Comparison of ENCODE assay signal across 7 mouse cellular contexts in the genomic region with DNA sequence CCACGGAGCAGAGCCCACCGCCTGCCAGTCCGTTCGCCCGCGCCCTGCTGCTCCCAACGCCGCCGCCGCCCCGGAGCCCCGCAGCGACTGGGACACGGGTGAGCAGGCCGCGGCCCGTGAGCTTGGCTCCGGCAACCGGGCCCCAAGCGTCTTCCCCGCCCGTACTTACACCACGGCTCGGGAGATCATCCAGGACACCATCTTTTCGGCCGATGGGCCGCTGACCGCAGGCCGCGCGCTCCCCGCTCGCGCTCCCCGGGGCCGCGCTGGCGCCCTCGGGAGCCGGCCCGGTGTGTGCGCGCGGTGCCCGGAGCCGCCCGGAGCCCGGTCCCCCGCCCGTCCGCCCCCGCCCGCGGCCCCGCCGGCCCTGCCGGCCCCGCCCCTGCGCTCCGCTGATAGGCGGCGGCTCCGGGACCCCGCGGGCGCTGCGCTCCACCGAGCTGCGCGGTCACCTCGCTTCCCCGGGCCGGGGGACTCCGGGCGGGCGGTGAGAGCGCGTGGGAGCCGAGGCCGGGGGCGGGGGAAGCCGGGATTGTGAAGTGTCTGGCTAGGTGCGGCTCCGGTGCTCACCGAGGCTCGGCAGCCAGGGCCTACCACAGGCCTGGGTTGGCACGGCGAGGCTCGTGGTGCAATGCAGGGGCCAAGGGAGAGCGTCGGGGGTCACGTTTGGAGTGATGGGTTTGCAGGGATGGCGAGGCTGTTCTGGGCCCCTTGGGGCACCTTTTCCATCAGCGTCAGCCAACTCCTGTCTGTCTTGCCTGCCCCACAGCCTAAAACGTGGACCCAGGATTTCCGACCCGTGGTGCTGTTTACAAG. TPM values are rescaled to one million over a fixed set of nuclear protein-coding genes. Genes with fewer than 3 reads are reported as not detected.
DNase-seq lines count a peak whose midpoint lies in the region; ATAC-seq lines count a peak whose summit lies in the region.

A gene (minus strand): TSS at position 325 of the 816 bp plus-strand sequence.

- no peaks in the 10 kb centered on the region for H3K36me3 ChIP-seq in intestine, embryonic 16.5 days (ENCODE audit: control insufficient read depth, insufficient read depth, low read length)
- no peaks in the 10 kb centered on the region for H3K36me3 ChIP-seq in limb, embryonic 11.5 days (ENCODE audit: control insufficient read depth, insufficient read depth, low read length)
- no peaks in the 10 kb centered on the region for H3K36me3 ChIP-seq in midbrain, embryonic 12.5 days

- H3K4me1 ChIP-seq in intestine, embryonic 16.5 days (ENCODE audit: control insufficient read depth, insufficient read depth, low read length), result peaks cover 28% of the 10 kb centered on the region
- H3K4me1 ChIP-seq in limb, embryonic 11.5 days (ENCODE audit: control insufficient read depth, insufficient read depth, low read length), result peaks cover 17% of the 10 kb centered on the region
- peaks cover 42% of the 10 kb centered on the region for H3K4me1 ChIP-seq in midbrain, embryonic 12.5 days

- H3K9ac ChIP-seq in intestine, embryonic 16.5 days (ENCODE audit: low read depth, low read length), result peak within 1 kb of the TSS; percentile 92
- peak within 1 kb of the TSS; percentile 98 for H3K9ac ChIP-seq in limb, embryonic 11.5 days (ENCODE audit: low read length)
- peak within 1 kb of the TSS; percentile 98 for H3K9ac ChIP-seq in midbrain, embryonic 12.5 days (replicated peaks)

- peak within 1 kb of the TSS; percentile 69 for H3K4me2 ChIP-seq in intestine, embryonic 16.5 days (ENCODE audit: low read depth, low read length)
- peak within 1 kb of the TSS; percentile 79 for H3K4me2 ChIP-seq in limb, embryonic 11.5 days (ENCODE audit: low read depth, severe bottlenecking)
- H3K4me2 ChIP-seq in midbrain, embryonic 12.5 days (replicated peaks), result peak within 1 kb of the TSS; percentile 78

- ATAC-seq in intestine, embryonic 16.5 days, result peak; percentile 88
- ATAC-seq in limb, embryonic 11.5 days (ENCODE audit: insufficient number of reproducible peaks, low FRiP score, low TSS enrichment, low read depth), result peak; percentile 66
- ATAC-seq in midbrain, embryonic 12.5 days (ENCODE audit: low FRiP score, low read depth), result peak; percentile 84

- no peaks in the 10 kb centered on the region for H3K9me3 ChIP-seq in intestine, embryonic 16.5 days (ENCODE audit: control insufficient read depth, low read length)
- no peaks in the 10 kb centered on the region for H3K9me3 ChIP-seq in limb, embryonic 11.5 days (ENCODE audit: control insufficient read depth, low read length)
- no peaks in the 10 kb centered on the region for H3K9me3 ChIP-seq in midbrain, embryonic 12.5 days

- peak within 1 kb of the TSS; percentile 99 for H3K27ac ChIP-seq in intestine, embryonic 16.5 days (ENCODE audit: low read length)
- H3K27ac ChIP-seq in limb, embryonic 11.5 days (replicated peaks; ENCODE audit: low read depth, low read length), result peak within 1 kb of the TSS; percentile 97
- peak within 1 kb of the TSS; percentile 100 for H3K27ac ChIP-seq in midbrain, embryonic 12.5 days (replicated peaks)

- peak; percentile 55 for DNase-seq in adrenal gland, adult 8-10 months
- DNase-seq in embryo, embryonic 11 days, result peak; percentile 86
- DNase-seq in gonadal fat pad, adult 2 months (ENCODE audit: low read depth), result no peak
- peak; percentile 76 for DNase-seq in limb, embryonic 11.5 days (ENCODE audit: low spot score)
- peak; percentile 56 for DNase-seq in skeletal muscle tissue, adult 2 months (ENCODE audit: low read depth, low spot score)

- under 1% methylated on average over 90 of the region's 97 CpGs for WGBS in intestine, embryonic 16.5 days
- under 1% methylated on average over 82 of the region's 97 CpGs for WGBS in limb, embryonic 11.5 days
- under 1% methylated on average over 80 of the region's 97 CpGs for WGBS in midbrain, embryonic 12.5 days

- H3K27me3 ChIP-seq in intestine, embryonic 16.5 days (replicated peaks; ENCODE audit: control insufficient read depth, insufficient read depth, low read length), result no peaks in the 10 kb centered on the region
- no peaks in the 10 kb centered on the region for H3K27me3 ChIP-seq in limb, embryonic 11.5 days (ENCODE audit: control insufficient read depth, insufficient read depth, low read length)
- no peaks in the 10 kb centered on the region for H3K27me3 ChIP-seq in midbrain, embryonic 12.5 days

- peak within 1 kb of the TSS; percentile 71 for H3K4me3 ChIP-seq in intestine, embryonic 16.5 days (ENCODE audit: low read length)
- H3K4me3 ChIP-seq in limb, embryonic 11.5 days (ENCODE audit: low read depth, low read length), result peak within 1 kb of the TSS; percentile 91
- H3K4me3 ChIP-seq in midbrain, embryonic 12.5 days, result peak within 1 kb of the TSS; percentile 94

RNA-seq across cellular contexts. Expression of the gene that starts here (rescaled TPM):
- total RNA-seq in adrenal gland, adult 8-10 months (2022), result 10 to 100 TPM; 33.5 to 49.1 (median 44.9) TPM
- 25.8 and 33.3 TPM in 2 replicates for polyA plus RNA-seq in gonadal fat pad, adult 2 months (2012; rRNA removed)
- polyA plus RNA-seq in intestine, embryonic 16.5 days (2015; fragmentation: Nextera tagmentation; extraction: Ambion mirVana), result 36.2 and 42.1 TPM in 2 replicates
- polyA plus RNA-seq in limb, embryonic 11.5 days (2014; fragmentation: Nextera tagmentation; extraction: Ambion mirVana), result 21.7 and 22.0 TPM in 2 replicates
- polyA plus RNA-seq in midbrain, embryonic 12.5 days (2016; fragmentation: Nextera tagmentation; extraction: Ambion mirVana), result 46.0 and 48.4 TPM in 2 replicates
